Mouse (Mus musculus): ENCODE results near the gene Ppp6r3.
"Not testable (repeated sequence)": the region's sequence is repeated elsewhere in the genome, so short reads cannot be mapped to it uniquely, and the experiment has no call there.

Gene Ppp6r3

DNA sequence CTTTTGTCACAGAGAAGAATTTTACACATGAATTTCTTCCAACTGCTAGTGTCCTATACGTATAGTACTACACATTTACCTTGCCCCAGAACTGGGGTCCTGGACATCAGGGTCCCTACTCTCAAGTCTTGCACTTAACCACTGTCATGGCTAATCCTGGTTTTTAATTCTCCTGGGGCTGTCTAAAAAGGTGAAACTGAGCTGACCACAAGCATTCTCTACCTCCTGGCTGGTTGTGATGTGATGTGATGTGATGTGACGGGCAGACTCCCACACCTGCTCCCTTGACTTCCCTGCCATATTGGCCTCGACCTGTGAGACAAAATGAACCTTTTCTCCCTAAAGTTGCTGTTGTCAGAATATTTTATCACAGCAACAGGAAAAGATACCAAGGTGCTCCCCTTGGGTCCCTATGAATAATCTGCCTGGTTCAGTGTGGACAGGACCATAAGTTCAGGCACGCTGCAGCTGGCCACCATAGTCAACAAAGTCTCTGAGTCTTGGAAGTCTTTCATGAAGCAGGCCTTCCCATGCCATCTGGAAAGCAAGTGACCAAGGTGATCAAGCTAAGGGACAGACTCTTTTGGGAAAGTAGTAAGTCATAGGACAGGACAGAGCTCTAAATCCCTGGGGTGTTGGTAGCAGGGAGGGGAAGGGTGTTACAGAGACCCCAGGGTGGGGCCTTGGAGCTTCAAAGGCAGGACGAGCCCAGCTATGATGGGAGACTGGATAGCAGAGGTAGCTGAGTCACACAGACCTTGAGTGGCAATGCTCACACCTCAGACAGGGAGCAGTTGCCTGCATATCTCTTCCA is 1.1 kb upstream of the Ppp6r3 start:
- DNase-seq (ENCODE audit: low spot score in 2 of 2) = no peak

DNA sequence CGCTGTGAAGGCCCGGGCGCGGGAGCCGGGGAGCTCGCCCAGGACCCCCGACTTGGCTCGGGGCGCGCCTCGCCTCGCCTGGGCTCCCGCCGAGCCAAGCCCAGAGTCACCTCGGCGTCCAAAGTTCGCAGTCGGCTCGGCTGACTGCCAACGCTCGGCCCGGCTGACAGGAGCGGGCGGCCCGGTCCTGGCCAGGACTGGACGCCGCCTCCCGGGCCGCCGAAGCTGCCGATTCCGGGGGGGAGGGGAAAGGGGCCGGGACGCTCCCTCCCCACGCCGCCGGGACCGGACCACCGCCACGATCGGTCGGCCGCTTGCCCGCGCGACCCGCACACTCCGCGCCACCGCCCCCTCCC is 295 bp downstream of the Ppp6r3 start:
- no peak for DNase-seq (ENCODE audit: low spot score in 2 of 2)

- no peak for DNase-seq (ENCODE audit: low spot score in 2 of 2)
Observed at GRCm38 (mm10) chr19:3574593-3575094, 905 bp downstream of the Ppp6r3 start.

DNA sequence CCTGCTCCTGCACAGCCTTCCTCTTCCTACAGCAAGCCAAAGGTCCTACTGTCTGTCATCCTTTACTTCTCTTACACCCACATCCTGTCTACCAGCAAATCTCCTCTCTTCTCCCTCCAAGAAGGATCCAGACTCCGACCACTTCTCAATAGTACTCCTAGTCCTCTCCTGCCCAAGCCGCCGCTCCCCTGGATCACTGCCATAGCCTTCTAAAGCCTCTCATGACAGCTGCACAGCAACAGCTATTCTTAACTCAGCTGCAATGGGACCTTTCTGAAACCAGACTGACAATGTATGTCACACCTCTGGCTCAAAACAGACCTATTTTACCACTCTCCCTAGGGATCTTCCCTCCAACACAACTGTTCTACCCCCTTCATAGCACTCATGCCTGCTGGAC is 11.2 kb downstream of the Ppp6r3 start:
- DNase-seq (ENCODE audit: low spot score in 2 of 2) = no peak

DNA sequence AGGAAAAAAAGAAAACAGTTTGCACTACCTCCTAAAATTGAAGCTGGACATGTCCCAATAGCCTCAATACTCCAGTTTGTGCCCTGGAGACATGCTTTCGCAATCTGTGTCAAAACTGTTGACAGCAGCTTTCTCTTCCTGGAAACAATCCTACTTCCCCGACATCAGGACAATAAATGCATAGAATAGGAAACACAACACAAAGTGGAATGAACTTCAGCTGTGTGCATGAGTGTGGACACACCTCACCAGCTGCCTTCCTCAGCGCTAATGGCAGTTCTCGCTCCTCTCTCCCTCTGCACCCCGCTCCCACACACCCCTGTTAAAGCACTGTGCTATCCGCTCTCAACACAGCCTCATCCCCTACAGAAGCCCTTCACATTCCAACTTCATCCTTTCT is 12.8 kb downstream of the Ppp6r3 start:
- DNase-seq (ENCODE audit: low spot score in 2 of 2) = no peak

DNA sequence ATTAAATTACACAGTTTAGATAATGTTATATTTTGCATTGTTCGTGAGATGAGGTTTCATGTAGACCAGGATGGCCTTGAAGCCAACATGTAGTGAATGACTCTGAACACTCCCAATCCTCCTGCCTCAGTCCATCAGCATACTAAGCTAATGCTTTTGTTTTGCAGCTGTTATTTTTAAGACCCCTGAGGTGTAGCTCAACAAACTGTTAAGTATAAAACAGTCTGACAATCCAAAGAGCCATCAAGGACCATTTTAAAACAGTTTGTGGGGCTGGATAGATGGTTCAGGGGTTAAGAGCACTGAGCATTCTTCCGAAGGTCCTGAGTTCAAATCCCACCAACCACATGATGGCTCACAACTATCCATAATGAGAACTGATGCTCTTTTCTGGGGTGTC is 13.3 kb downstream of the Ppp6r3 start:
- no peak for DNase-seq (ENCODE audit: low spot score in 2 of 2)

- no peak for DNase-seq (ENCODE audit: low spot score in 2 of 2)
Observed at GRCm38 (mm10) chr19:3556169-3556827, 19.3 kb downstream of the Ppp6r3 start.

DNA sequence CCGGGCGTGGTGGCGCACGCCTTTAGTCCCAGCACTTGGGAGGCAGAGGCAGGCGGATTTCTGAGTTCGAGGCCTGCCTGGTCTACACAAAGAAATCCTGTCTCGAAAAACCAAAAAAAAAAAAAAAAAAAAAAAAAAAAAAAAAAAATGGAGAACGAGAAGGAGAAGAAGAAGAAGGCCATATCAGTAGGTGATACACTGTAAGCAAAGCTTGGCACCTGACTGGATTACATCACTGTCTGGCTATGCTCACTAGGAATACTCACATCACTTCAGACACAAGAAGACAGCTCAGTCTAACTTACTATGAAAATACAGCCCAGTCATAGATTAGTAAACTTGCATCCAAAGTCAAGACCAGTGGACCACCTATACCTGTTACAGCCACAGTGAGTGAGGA is 20.8 kb downstream of the Ppp6r3 start:
- no peak for DNase-seq (ENCODE audit: low spot score in 2 of 2)

DNA sequence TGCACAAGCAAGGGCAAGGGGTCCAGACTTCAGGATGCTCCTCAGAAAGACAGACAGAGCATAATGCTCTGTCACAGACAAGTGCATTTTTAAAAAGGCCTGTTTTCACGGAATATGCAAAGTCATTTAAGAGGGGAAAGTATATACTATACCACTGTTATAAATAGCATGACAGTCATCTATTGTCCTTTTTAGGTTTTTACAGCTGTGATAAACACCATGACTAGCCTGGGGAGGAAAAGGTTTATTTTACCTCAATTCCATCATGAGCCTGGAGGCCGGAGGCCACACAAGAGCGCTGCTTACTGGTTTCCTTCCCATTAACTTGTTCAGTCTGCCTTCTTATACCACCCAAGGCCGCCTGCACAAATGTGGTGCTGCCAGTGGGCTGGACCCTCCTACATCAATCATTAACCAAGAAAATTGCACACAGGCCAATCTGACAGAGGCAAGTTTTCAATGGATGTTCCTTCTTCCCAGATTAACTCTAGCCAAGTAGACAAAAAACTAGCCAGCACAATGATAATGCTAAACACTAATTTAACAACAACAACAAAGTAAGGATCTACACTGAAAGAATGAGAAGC is 23.9 kb downstream of the Ppp6r3 start:
- DNase-seq (ENCODE audit: low spot score in 2 of 2) = no peak

GRCm38 (mm10) chr19:3550101-3550500 is 25.4 kb downstream of the Ppp6r3 start:
- DNase-seq (ENCODE audit: low spot score in 2 of 2) = no peak

DNA sequence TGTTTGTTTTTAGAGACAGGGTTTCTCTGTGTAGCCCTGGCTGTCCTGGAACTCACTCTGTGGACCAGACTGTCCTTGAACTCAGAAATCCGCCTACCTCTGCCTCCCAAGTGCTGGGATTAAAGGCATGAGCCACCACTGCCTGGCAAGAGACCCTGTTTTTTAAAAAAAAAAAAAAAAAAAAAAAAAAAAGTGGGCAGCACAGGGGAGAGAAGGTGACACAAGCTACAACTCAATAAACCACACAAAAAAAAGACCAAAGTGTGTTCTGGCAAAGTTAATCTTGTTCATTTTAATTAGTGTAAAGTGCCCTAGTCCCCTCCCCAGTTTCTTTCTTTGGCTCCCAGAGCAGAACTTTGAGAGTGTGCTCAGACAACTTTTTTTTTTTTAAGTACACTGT is 26.3 kb downstream of the Ppp6r3 start:
- no peak for DNase-seq (ENCODE audit: low spot score in 2 of 2)

GRCm38 (mm10) chr19:3548311-3548710 is 27.2 kb downstream of the Ppp6r3 start:
- no peak for DNase-seq (ENCODE audit: low spot score in 2 of 2)

- DNase-seq (ENCODE audit: low spot score in 2 of 2) = no peak
Observed at GRCm38 (mm10) chr19:3544995-3545394, 30.6 kb downstream of the Ppp6r3 start.

DNA sequence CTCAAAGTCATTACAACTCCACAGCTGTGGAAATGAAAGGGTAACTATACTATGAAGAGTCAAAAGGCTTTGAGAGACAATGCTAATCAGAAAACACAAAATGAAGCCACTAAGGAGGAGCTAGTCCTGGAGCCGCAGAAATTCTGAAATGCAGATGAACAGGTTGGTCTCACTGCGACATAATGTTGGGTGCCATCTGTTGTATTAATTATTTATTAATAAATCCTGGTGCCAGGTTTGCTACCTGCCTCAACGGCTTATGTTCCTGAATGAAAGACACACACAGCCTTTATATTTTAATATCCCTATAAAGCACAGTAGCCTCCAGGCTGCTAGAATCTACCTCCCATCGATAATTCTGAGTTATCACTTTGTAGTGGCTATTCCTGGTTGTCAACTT is 33.0 kb downstream of the Ppp6r3 start:
- no peak for DNase-seq (ENCODE audit: low spot score in 2 of 2)

DNA sequence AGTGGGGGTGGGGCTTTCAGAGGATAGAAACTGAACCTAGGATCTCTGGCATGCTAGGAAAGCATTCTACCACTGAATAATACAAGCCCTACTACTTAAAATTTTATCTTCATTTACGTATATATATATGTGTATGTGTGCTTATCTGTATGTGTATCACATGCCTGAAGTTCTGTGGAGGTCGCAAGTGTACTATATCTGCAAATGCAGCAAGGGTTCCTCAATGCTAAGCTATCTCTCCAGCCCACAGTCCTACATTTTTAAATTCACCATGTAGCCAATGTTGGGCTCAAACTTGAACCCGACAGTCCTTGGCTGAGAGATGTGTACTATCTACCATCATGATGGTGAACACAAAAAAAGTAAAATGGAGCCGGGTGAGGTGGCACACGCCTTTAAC is 34.6 kb downstream of the Ppp6r3 start:
- DNase-seq (ENCODE audit: low spot score in 2 of 2) = no peak

GRCm38 (mm10) chr19:3540254-3540653 is 35.3 kb downstream of the Ppp6r3 start:
- no peak for DNase-seq (ENCODE audit: low spot score in 2 of 2)

DNA sequence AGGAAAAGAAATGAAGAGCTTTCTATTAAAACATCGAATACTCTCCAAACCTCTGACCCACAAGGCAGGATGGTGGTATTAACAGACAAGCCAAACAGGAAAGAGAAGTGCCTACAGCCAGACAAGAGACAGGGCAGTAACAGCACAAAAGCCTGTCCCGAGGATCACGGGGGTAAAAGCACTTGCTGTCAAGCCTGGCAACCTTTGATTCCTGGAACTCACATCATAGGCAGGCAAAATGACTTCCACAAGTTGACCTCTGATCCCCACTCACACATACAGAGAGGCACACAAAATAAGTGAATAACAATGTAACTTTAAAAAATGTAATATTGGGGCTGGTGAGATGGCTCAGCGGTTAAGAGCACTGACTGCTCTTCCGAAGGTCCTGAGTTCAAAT is 36.1 kb downstream of the Ppp6r3 start:
- no peak for DNase-seq (ENCODE audit: low spot score in 2 of 2)

- DNase-seq (ENCODE audit: low spot score in 2 of 2) = no peak
Observed at GRCm38 (mm10) chr19:3537658-3538057, 37.9 kb downstream of the Ppp6r3 start.

GRCm38 (mm10) chr19:3534945-3535344 is 40.6 kb downstream of the Ppp6r3 start:
- DNase-seq (ENCODE audit: low spot score in 2 of 2) = no peak

DNA sequence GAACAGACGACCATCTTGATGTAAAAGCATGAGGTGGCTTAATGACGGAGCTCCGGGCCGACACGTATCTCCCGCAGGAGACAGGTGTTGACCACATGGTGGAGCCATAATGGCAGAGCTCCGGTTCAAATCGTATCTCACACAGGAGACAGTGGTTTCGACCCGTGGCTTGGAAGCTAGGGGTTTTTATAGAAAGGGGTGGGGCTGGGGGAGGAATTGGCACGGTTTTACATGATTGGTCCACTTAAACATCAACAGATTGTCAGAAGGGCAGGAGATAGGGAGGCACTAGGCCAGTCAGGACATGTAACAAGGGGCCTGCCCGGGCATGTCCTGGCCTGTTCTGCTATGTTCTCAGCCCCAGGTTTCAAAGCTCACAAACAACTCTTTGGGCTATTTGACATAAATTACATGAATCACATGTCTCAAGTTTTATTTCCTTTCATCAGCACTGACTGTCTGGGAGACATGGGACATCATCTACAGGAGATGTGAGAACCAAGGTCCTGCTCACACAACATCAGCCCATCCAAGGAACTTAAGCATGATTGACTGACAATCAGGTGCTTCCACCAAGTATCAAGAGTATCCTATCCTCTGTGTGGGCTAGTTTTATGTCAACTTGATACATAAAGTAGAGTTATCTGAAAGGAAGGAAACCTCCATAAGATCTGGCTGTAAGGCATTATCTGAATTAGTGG is 42.1 kb downstream of the Ppp6r3 start:
- DNase-seq (ENCODE audit: low spot score in 2 of 2) = not testable (repeated sequence)

DNA sequence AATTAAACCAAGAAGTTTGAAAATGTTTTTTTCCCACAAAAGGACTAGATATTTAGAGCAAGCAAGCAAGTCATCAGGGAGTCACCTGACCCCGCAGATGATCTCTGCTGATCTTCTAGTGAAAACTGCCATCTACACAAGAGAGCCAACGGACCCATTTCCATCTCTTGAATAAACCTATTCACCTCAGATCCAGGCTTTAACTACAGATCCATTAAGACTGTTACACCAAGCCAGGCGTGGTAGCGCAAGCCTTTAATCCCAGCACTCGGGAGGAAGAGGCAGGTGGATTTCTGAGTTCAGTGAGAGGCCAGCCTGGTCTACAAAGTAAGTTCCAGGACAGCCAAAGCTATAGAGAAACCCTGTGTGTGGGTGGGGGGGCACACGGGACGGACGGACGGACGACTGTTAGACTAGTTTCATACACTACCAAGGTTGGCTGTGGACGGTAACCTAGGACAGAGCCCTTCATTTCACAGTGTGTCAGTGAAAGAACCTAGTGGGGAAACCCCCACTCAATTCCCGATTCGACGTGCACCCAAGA is 42.8 kb downstream of the Ppp6r3 start:
- DNase-seq (ENCODE audit: low spot score in 2 of 2) = no peak

DNA sequence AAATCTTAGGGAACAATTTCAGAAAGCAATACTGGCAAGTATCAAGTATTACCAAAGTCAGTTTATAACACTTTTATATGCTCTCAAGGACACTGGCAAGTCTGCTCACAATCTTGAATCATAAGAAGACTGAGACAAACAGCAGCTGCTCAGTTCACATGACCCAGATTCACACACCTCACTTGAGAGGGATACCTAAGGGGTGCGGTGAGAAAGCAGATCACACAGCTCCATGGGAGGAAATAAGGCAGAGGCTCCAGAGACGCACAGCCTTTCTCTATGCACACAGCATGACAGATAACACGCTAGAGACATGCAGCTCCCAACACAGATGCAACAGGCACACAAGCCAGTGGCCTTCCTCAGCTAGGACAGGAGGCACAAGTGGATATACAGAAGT is 45.8 kb downstream of the Ppp6r3 start:
- DNase-seq (ENCODE audit: low spot score in 2 of 2) = peak in 1 of 2 experiments; percentile 18

Data from right cerebral cortex, adult 2 months (tissue).